Mouse (Mus musculus): Measurements from ENCODE around the gene Nav3. TPM values are rescaled to one million over a fixed set of nuclear protein-coding genes. Genes with fewer than 3 reads are reported as not detected.

Gene Nav3
- total RNA-seq, 2 experiments from 2014 or later, result 5.8 TPM

DNA sequence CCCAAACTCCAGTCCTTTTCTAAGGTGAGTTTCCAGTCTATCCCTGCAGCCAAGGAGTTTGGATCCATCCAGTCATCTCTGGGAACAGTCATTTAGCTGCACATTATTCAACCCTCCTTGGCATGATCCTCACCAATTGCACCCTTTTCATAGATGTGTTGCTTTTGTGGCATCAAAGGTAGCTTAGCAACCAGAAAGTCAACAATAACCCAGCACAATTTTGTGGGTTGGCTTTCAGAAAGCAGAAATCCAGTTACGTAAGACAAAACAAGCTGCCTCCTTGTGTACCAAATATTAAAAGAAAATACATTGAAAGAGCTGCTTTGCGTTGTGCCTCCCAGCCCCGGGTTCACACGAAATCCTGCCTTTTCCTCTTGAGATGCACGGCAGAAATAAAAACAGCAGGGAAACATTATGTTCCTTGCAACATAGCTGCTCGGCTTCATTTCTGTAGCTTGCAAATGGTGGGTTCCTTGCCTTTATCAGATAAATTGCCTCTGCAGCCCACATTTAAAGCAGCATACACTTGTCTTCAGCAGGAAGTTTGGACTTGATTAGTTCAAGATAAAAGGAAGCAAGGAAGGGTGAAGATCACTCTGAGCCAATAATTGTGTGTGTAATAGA is 222.6 kb downstream of the Nav3 start:
- no peak for DNase-seq
- intact Hi-C loops (cut with DNase I; ENCODE audit: low total_unique reads), result no loop called here

- intact Hi-C loops (cut with DNase I; ENCODE audit: low total_unique reads), result no loop called here
These were observed 249.6 kb downstream of the Nav3 start for GRCm38 (mm10) chr10:110206411-110206810.

DNA sequence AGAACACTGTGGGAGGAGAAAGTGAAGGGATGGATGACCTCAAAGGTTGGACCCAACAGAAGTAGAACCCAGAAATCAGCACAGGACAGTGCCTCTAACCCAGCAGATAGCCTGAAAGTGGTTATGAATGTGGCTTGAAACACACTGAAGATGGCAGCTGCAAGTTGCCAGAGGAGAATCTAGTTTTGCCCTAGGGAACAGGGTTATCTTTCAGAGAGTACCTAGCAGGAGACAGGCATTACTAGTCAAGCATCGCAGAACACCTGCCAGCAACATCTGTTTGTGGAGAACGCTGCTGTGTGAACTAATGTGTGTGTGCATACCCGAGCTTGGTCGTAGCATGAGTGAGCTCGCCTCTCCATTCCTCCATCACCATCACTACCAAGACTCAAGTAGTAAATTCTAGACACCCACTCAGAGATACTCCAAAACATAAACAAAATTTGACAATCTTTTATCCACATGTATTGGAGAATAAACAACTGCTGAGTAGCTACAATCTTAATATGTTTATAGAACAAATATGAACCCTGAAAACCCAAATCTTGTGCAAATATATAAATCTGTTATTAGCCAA is 251.8 kb downstream of the Nav3 start:
- no peak for DNase-seq
- intact Hi-C loops (cut with DNase I; ENCODE audit: low total_unique reads), result no loop called here

More at GRCm38 (mm10) chr10:110206411-110206810, 249.6 kb downstream of the Nav3 start:
- no peak for DNase-seq

GRCm38 (mm10) chr10:110192881-110193280 is 263.1 kb downstream of the Nav3 start:
- DNase-seq, result no peak
- intact Hi-C loops (cut with DNase I; ENCODE audit: low total_unique reads), result no loop called here

DNA sequence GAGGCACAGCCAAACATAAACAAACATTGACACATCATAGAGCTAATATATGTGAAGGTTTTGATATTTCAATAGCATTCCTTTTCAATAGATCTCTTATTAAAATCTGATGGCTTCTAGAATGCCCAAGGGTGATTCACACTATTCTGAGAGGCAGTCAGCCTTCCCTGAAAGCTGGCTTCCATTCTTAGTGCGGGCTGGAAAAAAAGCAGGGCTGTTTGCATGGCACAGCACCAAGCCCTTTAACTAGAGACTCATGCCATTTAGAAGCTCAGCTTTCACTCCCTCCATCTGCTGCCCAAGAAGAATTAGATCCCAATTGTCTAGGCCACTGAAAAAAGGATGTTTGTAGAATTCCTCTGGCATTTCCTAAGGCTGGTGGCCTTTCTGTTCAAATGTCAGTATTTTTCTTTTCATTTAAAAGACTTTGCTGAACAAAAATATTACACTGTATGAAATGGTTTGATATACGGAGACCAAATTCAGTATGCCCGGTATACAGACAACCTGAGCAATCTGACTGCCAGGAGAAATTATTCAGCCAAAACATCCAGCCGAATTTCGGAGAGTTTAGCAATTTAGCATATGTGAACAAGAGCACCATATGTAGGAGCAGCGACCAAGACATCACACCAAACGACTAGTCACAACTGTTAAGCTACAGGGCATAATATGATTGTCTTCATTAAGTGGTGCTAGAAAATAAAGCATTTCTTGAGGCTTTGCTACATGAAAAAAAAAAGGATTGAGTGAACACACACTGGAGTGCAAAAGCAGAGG is 263.8 kb downstream of the Nav3 start:
- no peak for DNase-seq
- intact Hi-C loops (cut with DNase I; ENCODE audit: low total_unique reads), result no loop called here

- DNase-seq, result no peak
- intact Hi-C loops (cut with DNase I; ENCODE audit: low total_unique reads), result no loop called here
These were observed 269.8 kb downstream of the Nav3 start for GRCm38 (mm10) chr10:110186242-110186641.

- DNase-seq, result no peak
- intact Hi-C loops (cut with DNase I; ENCODE audit: low total_unique reads), result no loop called here
These were observed 280.1 kb downstream of the Nav3 start for GRCm38 (mm10) chr10:110175874-110176273.

- intact Hi-C loops (cut with DNase I; ENCODE audit: low total_unique reads), result no loop called here
- DNase-seq, result no peak
These were observed 286.6 kb downstream of the Nav3 start for GRCm38 (mm10) chr10:110169416-110169815.

GRCm38 (mm10) chr10:110168892-110169291 is 287.1 kb downstream of the Nav3 start:
- intact Hi-C loops (cut with DNase I; ENCODE audit: low total_unique reads), result no loop called here
- no peak for DNase-seq

DNA sequence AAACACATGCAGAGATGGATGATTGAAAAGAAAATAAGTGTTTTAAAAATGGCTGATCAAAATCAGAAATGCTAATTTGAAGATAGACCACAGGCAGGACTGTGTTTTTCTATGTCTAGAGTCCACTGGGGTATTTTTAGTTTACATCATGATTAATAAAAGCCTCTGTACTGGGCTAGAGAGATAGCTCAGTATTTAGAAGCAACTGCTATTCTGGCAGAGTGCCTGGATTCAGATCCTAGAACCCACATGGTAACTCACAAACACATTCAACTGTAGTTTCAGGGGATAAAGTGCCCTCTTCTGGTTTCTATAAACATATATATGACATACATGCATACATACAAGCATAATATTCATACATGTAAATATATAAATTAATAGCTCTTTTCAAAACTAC is 293.4 kb downstream of the Nav3 start:
- no peak for DNase-seq
- intact Hi-C loops (cut with DNase I; ENCODE audit: low total_unique reads), result no loop called here

DNA sequence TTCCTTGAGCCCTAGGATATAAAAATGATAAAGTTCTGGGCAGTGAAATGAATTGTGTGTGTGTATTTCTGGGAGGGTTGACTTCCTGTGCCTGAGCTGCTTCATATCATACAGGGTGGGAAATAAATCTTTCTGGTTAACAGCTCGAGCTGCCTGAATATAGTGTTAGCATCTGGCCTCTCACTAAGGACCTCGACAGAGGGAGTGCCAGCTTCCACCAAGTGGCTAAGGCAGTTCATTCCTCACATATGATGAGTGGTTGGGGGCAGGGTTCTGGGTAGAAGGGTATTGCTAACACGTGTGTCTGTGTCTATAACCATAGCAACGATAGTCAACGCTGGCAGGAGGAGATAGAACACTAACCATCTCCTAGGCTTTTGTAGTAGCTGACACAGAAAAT is 295.1 kb downstream of the Nav3 start:
- no peak for DNase-seq
- intact Hi-C loops (cut with DNase I; ENCODE audit: low total_unique reads), result no loop called here

DNA sequence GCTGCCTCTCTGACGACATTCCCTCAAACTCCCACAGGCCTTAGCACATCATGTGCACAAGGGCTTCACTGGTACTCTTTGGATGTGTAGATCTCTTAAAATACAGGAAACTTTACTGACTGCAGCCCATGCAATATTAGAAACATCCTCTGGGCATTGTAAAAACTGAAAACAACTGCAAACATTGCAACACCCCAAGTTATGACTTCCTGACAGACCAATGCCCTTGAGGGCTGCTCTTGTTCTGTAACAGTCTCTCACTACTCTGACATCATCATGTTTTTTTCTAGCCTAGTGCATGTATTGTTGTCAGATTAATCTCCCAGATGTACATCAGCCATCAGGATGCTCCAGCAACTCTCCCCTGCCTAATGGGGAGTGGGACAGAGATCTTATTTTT is 296.5 kb downstream of the Nav3 start:
- intact Hi-C loops (cut with DNase I; ENCODE audit: low total_unique reads), result no loop called here
- DNase-seq, result no peak

- intact Hi-C loops (cut with DNase I; ENCODE audit: low total_unique reads), result no loop called here
- no peak for DNase-seq
These were observed 297.9 kb downstream of the Nav3 start for GRCm38 (mm10) chr10:110158122-110158521.

- DNase-seq, result no peak
These were observed 299.6 kb downstream of the Nav3 start for GRCm38 (mm10) chr10:110156412-110156811.

DNA sequence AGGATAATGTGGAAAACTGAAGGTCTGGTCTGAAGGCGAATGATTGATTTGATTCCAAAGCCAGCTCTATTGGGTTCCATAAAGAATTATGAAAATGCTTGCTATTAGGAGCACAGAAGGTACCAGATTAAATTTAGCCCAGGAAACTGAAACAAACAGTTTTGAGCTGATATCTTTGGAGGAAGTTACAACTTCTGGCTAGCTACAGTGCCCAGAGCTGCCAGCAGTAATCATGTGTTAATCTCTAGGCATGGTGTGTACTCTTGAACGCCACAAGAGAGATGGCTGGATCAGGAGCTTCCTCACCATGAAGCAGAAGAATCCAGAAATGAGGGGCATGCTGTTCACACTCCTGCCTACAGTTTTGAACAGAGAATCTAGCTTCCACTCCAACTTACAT is 300.5 kb downstream of the Nav3 start:
- no peak for DNase-seq
- intact Hi-C loops (cut with DNase I; ENCODE audit: low total_unique reads), result no loop called here

More at GRCm38 (mm10) chr10:110156412-110156811, 299.6 kb downstream of the Nav3 start:
- intact Hi-C loops (cut with DNase I; ENCODE audit: low total_unique reads), result no loop called here

GRCm38 (mm10) chr10:110154873-110155237 is 301.1 kb downstream of the Nav3 start:
- intact Hi-C loops (cut with DNase I; ENCODE audit: low total_unique reads), result no loop called here
- no peak for DNase-seq

- DNase-seq, result no peak
- intact Hi-C loops (cut with DNase I; ENCODE audit: low total_unique reads), result no loop called here
These were observed 301.8 kb downstream of the Nav3 start for GRCm38 (mm10) chr10:110154001-110154872.

DNA sequence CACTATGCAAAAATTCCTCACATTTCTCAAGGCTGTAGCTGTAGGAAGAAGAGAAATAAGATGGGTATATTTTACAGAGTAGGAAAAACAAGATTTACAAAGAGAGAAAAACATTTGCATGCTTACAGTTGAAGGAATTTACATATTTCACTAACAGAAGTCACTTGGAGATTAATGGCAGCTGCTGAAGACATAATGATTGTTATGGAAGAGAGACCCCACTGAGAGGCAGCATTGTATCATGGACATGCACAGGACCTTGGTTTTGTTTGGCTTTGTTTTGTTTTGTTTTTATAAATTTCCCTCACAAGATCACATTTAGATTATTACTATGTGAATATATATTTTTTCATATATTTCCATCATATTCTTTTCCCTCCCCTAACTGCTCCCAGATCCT is 335.4 kb downstream of the Nav3 start:
- intact Hi-C loops (cut with DNase I; ENCODE audit: low total_unique reads), result no loop called here
- no peak for DNase-seq

- DNase-seq, result no peak
- intact Hi-C loops (cut with DNase I; ENCODE audit: low total_unique reads), result no loop called here
These were observed 338.7 kb downstream of the Nav3 start for GRCm38 (mm10) chr10:110117341-110117740.

Data from gastrocnemius, postnatal 14 days (tissue).